Mouse (Mus musculus) thymus, postnatal 4 days (tissue): ENCODE measurements around the gene C1s2.
"Not testable (repeated sequence)": the region's sequence is repeated elsewhere in the genome, so short reads cannot be mapped to it uniquely, and the experiment has no call there.

ENCODE experiments used
- DNase-seq: peaks from one replicate; pipeline ENCODE4 v3.0.0; 2021

C1s2 gene

GRCm38 (mm10) chr6:124635985-124636384, at the start of gene C1s2:
C1s2 (minus strand) TSS chr6:124636085.
- not testable (repeated sequence) for DNase-seq

GRCm38 (mm10) chr6:124683591-124684417, 47.9 kb upstream of the C1s2 start:
- DNase-seq = no peak

- DNase-seq = not testable (repeated sequence)
Observed at GRCm38 (mm10) chr6:124682291-124682690, 46.4 kb upstream of the C1s2 start.

- DNase-seq = no peak
Observed at GRCm38 (mm10) chr6:124679486-124679885, 43.6 kb upstream of the C1s2 start.

GRCm38 (mm10) chr6:124678769-124679168, 42.9 kb upstream of the C1s2 start:
- DNase-seq = no peak

GRCm38 (mm10) chr6:124676171-124676570, 40.3 kb upstream of the C1s2 start:
- no peak for DNase-seq

GRCm38 (mm10) chr6:124674591-124674990, 38.7 kb upstream of the C1s2 start:
- no peak for DNase-seq

- DNase-seq = no peak
Observed at GRCm38 (mm10) chr6:124673619-124674018, 37.7 kb upstream of the C1s2 start.

GRCm38 (mm10) chr6:124672100-124672499, 36.2 kb upstream of the C1s2 start:
- no peak for DNase-seq

- no peak for DNase-seq
Observed at GRCm38 (mm10) chr6:124670281-124670900, 34.5 kb upstream of the C1s2 start.

GRCm38 (mm10) chr6:124669234-124669859, 33.5 kb upstream of the C1s2 start:
- DNase-seq = no peak

GRCm38 (mm10) chr6:124665011-124665410, 29.1 kb upstream of the C1s2 start:
- peak; percentile 43 for DNase-seq

- DNase-seq = no peak
Observed at GRCm38 (mm10) chr6:124664256-124664655, 28.4 kb upstream of the C1s2 start.

- no peak for DNase-seq
Observed at GRCm38 (mm10) chr6:124663424-124663795, 27.5 kb upstream of the C1s2 start.

- DNase-seq = peak; percentile 100
Observed at GRCm38 (mm10) chr6:124662477-124663423, 26.9 kb upstream of the C1s2 start, which contains the start of gene Lpcat3. Lpcat3 (plus strand) TSS chr6:124663027.

- no peak for DNase-seq
Observed at GRCm38 (mm10) chr6:124661995-124662394, 26.1 kb upstream of the C1s2 start.

GRCm38 (mm10) chr6:124661156-124661806, 25.4 kb upstream of the C1s2 start:
- DNase-seq = no peak

GRCm38 (mm10) chr6:124658067-124658466, 22.2 kb upstream of the C1s2 start:
- no peak for DNase-seq

- DNase-seq = no peak
Observed at GRCm38 (mm10) chr6:124655893-124656292, 20.0 kb upstream of the C1s2 start.

- DNase-seq = no peak
Observed at GRCm38 (mm10) chr6:124646394-124646793, 10.5 kb upstream of the C1s2 start.

GRCm38 (mm10) chr6:124640997-124641396, 5.1 kb upstream of the C1s2 start:
- DNase-seq = peak; percentile 89

- DNase-seq = no peak
Observed at GRCm38 (mm10) chr6:124640041-124640440, 4.2 kb upstream of the C1s2 start.
